Mouse (Mus musculus): Measurements from ENCODE around the gene Zdhhc12. TPM values are rescaled to one million over a fixed set of nuclear protein-coding genes. Genes with fewer than 3 reads are reported as not detected.
"Not testable (repeated sequence)": the region's sequence is repeated elsewhere in the genome, so short reads cannot be mapped to it uniquely, and the experiment has no call there.

Zdhhc12 gene
- 146 and 160 TPM in 2 replicates for polyA plus RNA-seq (2012; rRNA removed)

DNA sequence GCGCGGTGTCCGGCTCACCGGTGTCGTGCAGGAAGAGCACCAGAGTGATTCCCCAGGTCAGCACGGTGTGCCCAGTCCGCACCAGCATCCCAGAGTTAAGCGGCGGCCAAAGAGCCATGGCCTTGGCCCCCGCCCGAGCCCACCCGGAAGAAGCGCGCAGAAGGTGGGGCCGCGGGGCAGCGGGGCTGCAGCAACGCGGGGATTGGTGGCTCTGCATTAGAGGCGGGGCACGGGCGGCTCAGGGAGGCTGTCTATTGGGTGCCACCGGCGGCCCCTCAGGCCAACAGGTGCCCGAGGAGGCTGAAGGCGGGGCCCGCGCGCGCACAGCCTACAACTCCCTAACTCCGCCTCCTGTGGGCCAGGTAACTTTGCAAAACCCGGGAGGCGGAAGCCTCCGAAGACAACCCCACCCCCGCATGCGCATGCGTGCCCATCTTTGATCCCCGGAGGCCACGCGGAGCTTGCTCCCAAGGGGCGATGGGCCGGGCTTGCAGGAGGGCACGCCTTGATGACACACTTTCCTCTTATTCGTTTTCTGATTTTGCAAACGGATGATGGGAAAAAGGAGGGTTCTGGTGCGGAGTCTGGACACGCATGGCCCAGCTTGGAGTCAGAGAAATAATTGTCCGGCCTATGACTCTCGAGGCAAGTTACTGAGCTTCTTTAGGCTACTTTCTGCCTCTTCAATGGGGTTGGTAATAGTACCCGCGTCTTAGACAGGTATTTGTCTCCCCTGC lies at the start of gene Zdhhc12:
TSS of gene Zdhhc12 (minus strand) at position 178 of the 737 bp plus-strand sequence.
- Histone ChIP-seq H3K27me3 (ENCODE audit: control insufficient read depth, insufficient read depth, low read length) (no peaks in the 10 kb centered on the region), H3K36me3 (ENCODE audit: control insufficient read depth, insufficient read depth, low read length) (no peaks in the 10 kb centered on the region), H3K4me3 (ENCODE audit: control insufficient read depth, insufficient read depth, low read length) (peak within 1 kb of the TSS; percentile 84), H3K27ac (ENCODE audit: control insufficient read depth, insufficient read depth, low read length) (peak within 1 kb of the TSS; percentile 12; the same call in 1 of the 2 replicates), H3K4me1 (replicated peaks; ENCODE audit: control insufficient read depth, insufficient read depth, low read length) (peaks cover 16% of the 10 kb centered on the region)
- peak; percentile 98 for DNase-seq
- TF ChIP-seq CTCF (IDR thresholded peaks at IDR 0.05; ENCODE audit: borderline replicate concordance, control insufficient read depth, extremely low read depth, insufficient read depth, low read length, poor library complexity) (peak; percentile 46; the same call in 1 of the 2 replicates), POLR2A (IDR thresholded peaks at IDR 0.05; ENCODE audit: control insufficient read depth, extremely low read depth, insufficient read depth, low read length, poor library complexity) (peak; percentile 62; the same call in 1 of the 2 replicates)
- under 1% methylated on average over 51 of the region's 51 CpGs for WGBS

DNA sequence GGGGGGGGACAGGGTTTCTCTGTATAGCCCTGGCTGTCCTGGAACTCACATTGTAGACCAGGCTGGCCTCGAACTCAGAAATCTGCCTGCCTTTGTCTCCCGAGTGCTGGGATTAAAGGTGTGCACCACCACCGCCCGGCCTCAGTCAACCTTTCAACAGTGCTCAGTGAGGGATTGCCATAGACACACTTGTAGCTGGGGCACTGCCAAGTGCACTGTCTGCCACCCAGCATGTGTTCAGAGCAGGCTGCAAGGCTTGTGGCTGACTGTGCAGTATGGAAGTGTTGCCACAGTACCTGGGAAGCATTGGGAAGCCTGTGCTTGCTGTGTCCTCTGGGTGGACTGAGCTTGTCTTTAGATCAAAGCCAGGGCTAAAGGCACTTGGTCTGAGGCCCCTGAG lies 46.6 kb upstream of the Zdhhc12 start:
- not testable (repeated sequence) for DNase-seq; H3K27me3 ChIP-seq (ENCODE audit: control insufficient read depth, insufficient read depth, low read length); H3K27ac ChIP-seq (ENCODE audit: control insufficient read depth, insufficient read depth, low read length); H3K4me3 ChIP-seq (ENCODE audit: control insufficient read depth, insufficient read depth, low read length); H3K4me1 ChIP-seq (replicated peaks; ENCODE audit: control insufficient read depth, insufficient read depth, low read length)
- peaks cover 32% of the 10 kb centered on the region for H3K36me3 ChIP-seq (ENCODE audit: control insufficient read depth, insufficient read depth, low read length)
- 99% methylated on average over 4 of the region's 4 CpGs for WGBS

DNA sequence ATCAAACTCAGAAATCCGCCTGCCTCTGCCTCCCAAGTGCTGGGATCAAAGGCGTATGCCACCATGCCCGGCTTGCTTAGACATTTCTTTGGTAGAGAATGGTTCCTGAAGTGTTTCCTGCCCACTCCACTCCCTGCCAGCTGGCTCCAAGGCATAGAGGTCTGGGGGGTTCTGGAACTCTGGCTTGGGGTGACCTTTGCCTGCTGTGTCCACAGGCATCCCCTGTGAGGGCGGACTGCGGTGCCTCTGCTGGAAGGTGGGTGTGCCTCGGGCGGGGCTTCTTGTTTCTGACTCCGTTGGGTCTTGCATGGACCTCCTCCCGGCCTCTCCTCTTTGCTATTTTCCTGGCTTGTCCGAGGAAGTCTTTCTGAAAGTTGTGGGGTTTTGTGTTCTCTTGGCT lies 43.0 kb upstream of the Zdhhc12 start:
- no peaks in the 10 kb centered on the region for H3K27me3 ChIP-seq (ENCODE audit: control insufficient read depth, insufficient read depth, low read length)
- H3K27ac ChIP-seq (ENCODE audit: control insufficient read depth, insufficient read depth, low read length): no peak overlapping the region
- TF ChIP-seq POLR2A (IDR thresholded peaks at IDR 0.05; ENCODE audit: control insufficient read depth, extremely low read depth, insufficient read depth, low read length, poor library complexity) (no peak), CTCF (IDR thresholded peaks at IDR 0.05; ENCODE audit: borderline replicate concordance, control insufficient read depth, extremely low read depth, insufficient read depth, low read length, poor library complexity) (no peak)
- H3K36me3 ChIP-seq (ENCODE audit: control insufficient read depth, insufficient read depth, low read length): peaks cover 19% of the 10 kb centered on the region
- peaks cover 15% of the 10 kb centered on the region for H3K4me1 ChIP-seq (replicated peaks; ENCODE audit: control insufficient read depth, insufficient read depth, low read length)
- WGBS: 95% methylated on average over 10 of the region's 10 CpGs
- H3K4me3 ChIP-seq (ENCODE audit: control insufficient read depth, insufficient read depth, low read length): no peak overlapping the region
- DNase-seq: no peak

DNA sequence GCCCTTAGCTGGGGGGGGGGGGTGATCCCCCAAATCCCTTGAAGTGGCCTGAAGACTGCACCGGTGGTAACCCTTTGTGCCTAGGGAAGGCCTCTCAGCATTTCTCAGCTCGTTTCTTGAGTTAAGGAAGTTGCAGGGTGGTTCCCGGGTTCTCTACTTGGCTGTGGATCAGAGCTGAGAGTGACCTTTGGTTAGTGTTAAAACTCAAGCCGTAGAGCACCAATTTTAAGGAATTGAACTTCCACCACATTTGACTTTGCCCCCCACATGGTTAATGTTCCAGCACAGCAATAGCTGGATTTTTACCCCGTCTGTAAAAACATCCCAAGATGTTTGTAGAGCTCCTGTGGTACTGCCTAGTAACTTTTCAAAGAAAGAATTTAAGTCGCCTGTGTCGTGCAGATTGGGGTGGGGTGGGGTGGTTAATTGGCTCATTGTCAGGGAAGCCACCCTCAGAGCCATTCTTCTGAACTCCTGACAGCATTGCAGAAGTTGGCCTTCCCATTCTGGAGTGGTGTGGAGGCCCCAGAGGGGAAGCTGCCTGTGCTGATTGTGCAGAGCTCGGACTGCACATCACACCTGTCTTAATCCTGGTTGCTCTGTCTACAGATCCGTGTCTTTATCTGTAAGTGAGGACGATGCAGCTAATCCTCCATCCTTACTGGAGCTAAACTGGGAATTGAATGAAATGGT lies 41.6 kb upstream of the Zdhhc12 start:
- no peak overlapping the region; the same call in 1 of the 2 replicates for H3K27ac ChIP-seq (ENCODE audit: control insufficient read depth, insufficient read depth, low read length)
- no peaks in the 10 kb centered on the region for H3K27me3 ChIP-seq (ENCODE audit: control insufficient read depth, insufficient read depth, low read length)
- TF ChIP-seq POLR2A (IDR thresholded peaks at IDR 0.05; ENCODE audit: control insufficient read depth, extremely low read depth, insufficient read depth, low read length, poor library complexity) (no peak), CTCF (IDR thresholded peaks at IDR 0.05; ENCODE audit: borderline replicate concordance, control insufficient read depth, extremely low read depth, insufficient read depth, low read length, poor library complexity) (no peak)
- peaks cover 15% of the 10 kb centered on the region for H3K4me1 ChIP-seq (replicated peaks; ENCODE audit: control insufficient read depth, insufficient read depth, low read length)
- peaks cover 9% of the 10 kb centered on the region for H3K36me3 ChIP-seq (ENCODE audit: control insufficient read depth, insufficient read depth, low read length)
- WGBS: 59% methylated on average over 10 of the region's 10 CpGs
- no peak for DNase-seq
- H3K4me3 ChIP-seq (ENCODE audit: control insufficient read depth, insufficient read depth, low read length): no peak overlapping the region

DNA sequence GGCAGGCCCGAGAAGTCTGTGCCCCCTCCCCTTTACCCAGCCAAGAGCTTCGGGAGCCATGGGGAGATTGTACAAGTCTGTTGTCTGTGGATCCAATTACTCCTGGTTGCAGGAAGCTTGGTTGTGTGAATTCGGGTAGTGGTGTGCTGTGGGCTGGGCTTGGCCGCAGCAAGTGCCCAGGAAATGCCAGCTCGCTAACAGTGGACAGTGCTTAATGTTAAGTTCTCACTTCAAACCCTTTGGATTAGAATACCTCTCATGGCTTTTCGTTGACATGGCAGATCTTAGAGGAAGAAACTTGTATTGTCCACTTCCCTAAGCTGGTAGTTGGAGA lies 40.9 kb upstream of the Zdhhc12 start:
- Histone ChIP-seq H3K27ac (ENCODE audit: control insufficient read depth, insufficient read depth, low read length) (peak overlapping the region; percentile 49; the same call in 1 of the 2 replicates), H3K4me3 (ENCODE audit: control insufficient read depth, insufficient read depth, low read length) (peak overlapping the region; percentile 90), H3K36me3 (ENCODE audit: control insufficient read depth, insufficient read depth, low read length) (peaks cover 8% of the 10 kb centered on the region), H3K27me3 (ENCODE audit: control insufficient read depth, insufficient read depth, low read length) (no peaks in the 10 kb centered on the region), H3K4me1 (replicated peaks; ENCODE audit: control insufficient read depth, insufficient read depth, low read length) (peaks cover 15% of the 10 kb centered on the region)
- DNase-seq: no peak
- no peak for TF ChIP-seq POLR2A (IDR thresholded peaks at IDR 0.05; ENCODE audit: control insufficient read depth, extremely low read depth, insufficient read depth, low read length, poor library complexity)
- no peak for TF ChIP-seq CTCF (IDR thresholded peaks at IDR 0.05; ENCODE audit: borderline replicate concordance, control insufficient read depth, extremely low read depth, insufficient read depth, low read length, poor library complexity)
- WGBS: 12% methylated on average over 6 of the region's 6 CpGs

DNA sequence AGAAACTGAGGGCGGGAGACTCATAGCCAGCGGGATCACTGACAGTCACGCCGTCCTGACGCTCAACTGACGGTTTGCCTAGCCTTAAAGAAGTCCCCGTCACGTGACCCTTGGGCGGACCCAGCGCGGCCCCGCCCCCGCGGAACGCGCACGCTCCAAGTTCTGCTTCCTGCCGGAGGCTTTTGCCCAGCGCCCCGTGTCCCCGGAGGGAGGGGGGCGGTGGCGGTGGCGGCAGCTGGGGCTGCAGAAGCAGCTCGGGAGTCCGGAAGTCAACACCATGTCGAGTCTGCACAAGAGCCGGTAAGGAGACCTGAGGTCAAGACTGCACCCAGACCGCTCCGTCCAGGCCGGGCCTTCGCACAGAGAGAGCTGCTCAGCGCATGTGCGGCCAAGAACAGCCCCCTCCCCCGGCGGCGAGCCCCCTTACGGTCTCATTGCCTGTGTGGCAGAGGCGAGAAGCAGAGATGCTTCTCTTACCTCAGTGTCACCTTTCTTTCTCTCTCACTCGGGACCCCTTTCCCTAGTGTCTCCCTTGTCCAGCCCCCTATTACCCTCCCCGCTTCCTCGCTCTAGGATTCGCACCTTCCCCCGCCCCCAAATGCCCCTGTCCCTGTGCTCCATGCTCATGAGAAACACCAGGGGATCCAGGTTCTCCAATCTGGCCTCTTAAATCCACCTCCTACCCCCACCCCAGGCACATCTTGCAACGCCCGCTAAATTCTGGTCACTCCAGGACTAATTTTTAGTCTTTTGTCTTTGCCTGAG lies 40.3 kb upstream of the Zdhhc12 start, which contains the start of gene Tbc1d13:
TSS of gene Tbc1d13 (plus strand) at position 134 of the 765 bp plus-strand sequence.
- Histone ChIP-seq H3K27ac (ENCODE audit: control insufficient read depth, insufficient read depth, low read length) (peak within 1 kb of the TSS; percentile 49), H3K4me1 (replicated peaks; ENCODE audit: control insufficient read depth, insufficient read depth, low read length) (peaks cover 15% of the 10 kb centered on the region), H3K36me3 (ENCODE audit: control insufficient read depth, insufficient read depth, low read length) (peaks cover 8% of the 10 kb centered on the region), H3K4me3 (ENCODE audit: control insufficient read depth, insufficient read depth, low read length) (peak within 1 kb of the TSS; percentile 90), H3K27me3 (ENCODE audit: control insufficient read depth, insufficient read depth, low read length) (no peaks in the 10 kb centered on the region)
- under 1% methylated on average over 45 of the region's 46 CpGs for WGBS
- DNase-seq: peak; percentile 99
- peak; percentile 92 for TF ChIP-seq POLR2A (IDR thresholded peaks at IDR 0.05; ENCODE audit: control insufficient read depth, extremely low read depth, insufficient read depth, low read length, poor library complexity)
- TF ChIP-seq CTCF (IDR thresholded peaks at IDR 0.05; ENCODE audit: borderline replicate concordance, control insufficient read depth, extremely low read depth, insufficient read depth, low read length, poor library complexity): peak; percentile 42; the same call in 1 of the 2 replicates

Measured in thymus, adult 2 months (tissue).